Mouse (Mus musculus) CH12.LX (cell line): ENCODE data around the gene Zfp638. TPM values are rescaled to one million over a fixed set of nuclear protein-coding genes. Genes with fewer than 3 reads are reported as not detected.
A peak's percentile ranks its signal among the peaks of the same experiment; 100 is the strongest.
"Not testable (repeated sequence)": the region's sequence is repeated elsewhere in the genome, so short reads cannot be mapped to it uniquely, and the experiment has no call there.

Source experiments
- DNase-seq: peaks from one replicate; pipeline ENCODE4 v3.0.0-alpha.2; 2013; ENCODE audit errors: extremely low read depth
- H3K27ac ChIP-seq: 2 replicates; pipeline ENCODE4 v1.5.1; 2012; ENCODE audit warnings: low read depth, mild to moderate bottlenecking, control low read depth, moderate library complexity; ENCODE audit not compliant: insufficient read depth
- H3K27me3 ChIP-seq: replicated peaks from 2 replicates; pipeline ENCODE3; 2012; ENCODE audit warnings: inconsistent platforms
- H3K36me3 ChIP-seq, 2 experiments: replicated peaks in 1 of 2; 2 replicates each; pipeline versions ENCODE3 to v1.6.1; 2012; ENCODE audit warnings: inconsistent platforms in 1 of 2, low read length in 1 of 2, mild to moderate bottlenecking in 1 of 2, mixed read lengths in 1 of 2, moderate library complexity in 1 of 2; ENCODE audit not compliant: control insufficient read depth in 1 of 2, insufficient read depth in 1 of 2
- H3K4me1 ChIP-seq, 2 experiments: 2 replicates each; pipeline ENCODE4 v1.6.1; 2012; ENCODE audit warnings: inconsistent platforms in 1 of 2, moderate library complexity in 1 of 2; ENCODE audit not compliant: insufficient read depth in 2 of 2, control insufficient read depth in 1 of 2
- H3K4me2 ChIP-seq: 2 replicates; pipeline ENCODE4 v1.6.1; 2012; ENCODE audit warnings: low read depth, mild to moderate bottlenecking, control low read depth; ENCODE audit not compliant: poor library complexity, insufficient read depth, severe bottlenecking
- H3K4me3 ChIP-seq, 3 experiments: fragments of 150-350 bp in 1 of 3; sonication (generic) in 1 of 3; replicated peaks in 1 of 3; 2 replicates each; pipeline versions ENCODE3 to v1.5.1; 2011 to 2012; ENCODE audit warnings: low read depth in 2 of 3, low read length in 2 of 3, mild to moderate bottlenecking in 2 of 3, moderate library complexity in 2 of 3, control low read depth in 1 of 3, improper control_type of control experiment in 1 of 3, inconsistent platforms in 1 of 3, mixed read lengths in 1 of 3; ENCODE audit not compliant: poor library complexity in 1 of 3
- H3K79me2 ChIP-seq: replicated peaks from 2 replicates; pipeline ENCODE4 v1.6.1; 2012; ENCODE audit warnings: mild to moderate bottlenecking, moderate library complexity; ENCODE audit not compliant: control insufficient read depth, poor library complexity, insufficient read depth, severe bottlenecking; ENCODE audit errors: extremely low read depth
- H3K9ac ChIP-seq: 2 replicates; pipeline ENCODE4 v1.6.1; 2012; ENCODE audit warnings: low read depth, mild to moderate bottlenecking, control low read depth, moderate library complexity; ENCODE audit not compliant: insufficient read depth
- H3K9me3 ChIP-seq: replicated peaks from 2 replicates; pipeline ENCODE3; 2012; ENCODE audit warnings: low read length, inconsistent platforms, mixed read lengths
- BHLHE40 ChIP-seq: IDR thresholded peaks from 2 replicates; pipeline ENCODE4 v1.6.1; 2011; ENCODE audit warnings: mild to moderate bottlenecking, low read depth, low read length, improper control_type of control experiment
- CHD1 ChIP-seq: IDR thresholded peaks from 2 replicates; pipeline ENCODE4 v1.6.1; 2012; ENCODE audit warnings: low read depth, low read length, improper control_type of control experiment, inconsistent platforms
- CTCF ChIP-seq, 2 experiments: IDR thresholded peaks in 1 of 2; conservative IDR thresholded peaks in 1 of 2; 2 replicates each; pipeline ENCODE4 v1.5.1; 2011 to 2012; ENCODE audit warnings: low read depth in 2 of 2, low read length in 2 of 2, improper control_type of control experiment in 1 of 2, inconsistent platforms in 1 of 2, mild to moderate bottlenecking in 1 of 2, moderate library complexity in 1 of 2
- ELF1 ChIP-seq: IDR thresholded peaks from 2 replicates; pipeline ENCODE4 v1.6.1; 2014; ENCODE audit warnings: low read depth, mild to moderate bottlenecking, inconsistent platforms, low read length, improper control_type of control experiment
- EP300 ChIP-seq: IDR thresholded peaks from 2 replicates; pipeline ENCODE4 v1.6.1; 2011; ENCODE audit warnings: low read length, improper control_type of control experiment
- HCFC1 ChIP-seq: IDR thresholded peaks from 2 replicates; pipeline ENCODE4 v1.6.1; 2012; ENCODE audit warnings: low read depth, mild to moderate bottlenecking, inconsistent platforms, low read length, improper control_type of control experiment
- JUN ChIP-seq: IDR thresholded peaks from 2 replicates; pipeline ENCODE4 v1.6.1; 2011; ENCODE audit warnings: low read depth, mild to moderate bottlenecking, low read length, improper control_type of control experiment, moderate library complexity; ENCODE audit not compliant: insufficient read depth
- JUND ChIP-seq: conservative IDR thresholded peaks from 2 replicates; pipeline ENCODE4 v1.6.1; 2011; ENCODE audit warnings: low read depth, low read length, improper control_type of control experiment
- KAT2A ChIP-seq: IDR thresholded peaks from 2 replicates; pipeline ENCODE4 v1.6.1; 2012; ENCODE audit warnings: low read length, improper control_type of control experiment, inconsistent platforms; ENCODE audit not compliant: insufficient replicate concordance
- MAZ ChIP-seq: IDR thresholded peaks from 2 replicates; pipeline ENCODE4 v1.6.1; 2012; ENCODE audit warnings: low read depth, mild to moderate bottlenecking, inconsistent platforms, low read length, improper control_type of control experiment, moderate library complexity
- MYC ChIP-seq: IDR thresholded peaks from 2 replicates; pipeline ENCODE4 v1.6.1; 2011; ENCODE audit warnings: low read depth, mild to moderate bottlenecking, improper control_type of control experiment, low read length
- PAX5 ChIP-seq: IDR thresholded peaks from 2 replicates; pipeline ENCODE4 v1.6.1; 2012; ENCODE audit warnings: low read length, inconsistent platforms, mixed read lengths
- POLR2AphosphoS2 ChIP-seq: IDR thresholded peaks from 2 replicates; pipeline ENCODE4 v1.6.1; 2011; ENCODE audit warnings: low read depth, low read length, improper control_type of control experiment
- RAD21 ChIP-seq: IDR thresholded peaks from 2 replicates; pipeline ENCODE4 v1.6.1; 2011; ENCODE audit warnings: low read depth, mild to moderate bottlenecking, low read length, improper control_type of control experiment, moderate library complexity
- RCOR1 ChIP-seq: conservative IDR thresholded peaks from 2 replicates; pipeline ENCODE4 v1.6.1; 2012; ENCODE audit warnings: low read depth, mild to moderate bottlenecking, inconsistent platforms, low read length, improper control_type of control experiment
- SMC3 ChIP-seq: IDR thresholded peaks from 2 replicates; pipeline ENCODE4 v1.6.1; 2011; ENCODE audit warnings: low read depth, low read length, improper control_type of control experiment
- UBTF ChIP-seq: IDR thresholded peaks from 2 replicates; pipeline ENCODE4 v1.6.1; 2012; ENCODE audit warnings: low read depth, mild to moderate bottlenecking, inconsistent platforms, low read length, improper control_type of control experiment, moderate library complexity
- USF1 ChIP-seq: IDR thresholded peaks from 2 replicates; pipeline ENCODE4 v1.6.1; 2014; ENCODE audit warnings: low read depth, mild to moderate bottlenecking, inconsistent platforms, low read length, improper control_type of control experiment
- USF2 ChIP-seq: conservative IDR thresholded peaks from 2 replicates; pipeline ENCODE4 v1.6.1; 2011; ENCODE audit warnings: low read depth, low read length, improper control_type of control experiment
- ZC3H11A ChIP-seq: IDR thresholded peaks from 2 replicates; pipeline ENCODE4 v1.6.1; 2012; ENCODE audit warnings: low read depth, mild to moderate bottlenecking, inconsistent platforms, low read length, improper control_type of control experiment
- ZNF384 ChIP-seq: IDR thresholded peaks from 2 replicates; pipeline ENCODE4 v1.6.1; 2012; ENCODE audit warnings: low read depth, low read length, improper control_type of control experiment, inconsistent platforms
- dilution Hi-C: fragments of 300-500 bp; cut with MboI; formaldehyde crosslinking; loops from 2 replicates; pipeline ENCODE4 v1.14.3; 2020; ENCODE audit warnings: low sequenced_read_pairs; ENCODE audit not compliant: extremely low pct_unique_long_range_greater_than_20kb, extremely low pct_ligation_motif_present
- in situ Hi-C: fragments of 300-500 bp; cut with MboI; formaldehyde crosslinking; loops from 3 replicates; pipeline ENCODE4 v1.14.3; 2019; ENCODE audit warnings: low sequenced_read_pairs, low pct_ligation_motif_present, low pct_unique_long_range_greater_than_20kb, mixed read lengths
- polyA plus RNA-seq: library from polyadenylated mRNA; unstranded; fragments of >175 nt; gene quantifications from 2 replicates; pipeline ENCODE4 v1.2.1, GENCODE M21; 2012; ENCODE audit warnings: low read depth; ENCODE audit not compliant: insufficient read length
- total RNA-seq, 2 experiments: library from RNA; depleted of rRNA; stranded (reverse); fragments of 300-350 nt in 1 of 2; fragments of >200 nt in 1 of 2; gene quantifications; 2 replicates each; pipeline ENCODE4 v1.2.3; 2012 to 2014

Gene Zfp638
- total and polyA plus RNA-seq, 3 experiments = 42.1 to 57.3 (median 48.0) TPM

GRCm38 (mm10) chr6:84010303-84011225, 143.7 kb downstream of the Zfp638 start:
- Histone ChIP-seq H3K4me2 (no peak overlapping the region), H3K27ac (no peak overlapping the region)

GRCm38 (mm10) chr6:84014961-84015683, 148.2 kb downstream of the Zfp638 start:
- peak; percentile 33 for DNase-seq
- in situ Hi-C loops = loop anchor here (5.0 kb wide), 1 partner anchor 42 kb away; no protein-coding TSS in a partner anchor
- H3K27ac ChIP-seq, H3K4me2 ChIP-seq, H3K9me3 ChIP-seq, H3K79me2 ChIP-seq, H3K36me3 ChIP-seq, H3K4me3 ChIP-seq, H3K27me3 ChIP-seq, H3K9ac ChIP-seq, dilution Hi-C loops: not testable (repeated sequence)
- TF ChIP-seq CTCF (conservative IDR thresholded peaks at IDR 0.05 in 1 of 2, IDR thresholded peaks at IDR 0.05 in 1 of 2; ENCODE audit: low read depth in 2 of 2, low read length in 2 of 2) = peak in 1 of 2 experiments; percentile 71; a peak in 2 of 4 replicates
- peak; percentile 75 for TF ChIP-seq MAZ
- peak; percentile 49 for TF ChIP-seq SMC3
- peak; percentile 70 for TF ChIP-seq RAD21
- H3K4me1 ChIP-seq = peaks cover 0 to 19% of the 10 kb centered on the region in 2 experiments; a peak in 2 of 4 replicates

More at GRCm38 (mm10) chr6:84010303-84011225, 143.7 kb downstream of the Zfp638 start:
- Histone ChIP-seq H3K36me3 (no peaks in the 10 kb centered on the region), H3K4me3 (no peak overlapping the region), H3K4me1 (peaks cover 9 to 28% of the 10 kb centered on the region in 2 experiments), H3K9ac (no peak overlapping the region), H3K9me3 (no peaks in the 10 kb centered on the region), H3K79me2 (no peaks in the 10 kb centered on the region), H3K27me3 (peaks cover 4% of the 10 kb centered on the region)
- DNase-seq = no peak
- dilution Hi-C loops = no loop called here
- in situ Hi-C loops = no loop called here
- TF ChIP-seq MYC = no peak
- no peak for TF ChIP-seq RAD21
- no peak for TF ChIP-seq JUN
- TF ChIP-seq SMC3 = no peak
- TF ChIP-seq USF2 = no peak
- TF ChIP-seq UBTF = no peak
- TF ChIP-seq JUND = no peak
- TF ChIP-seq ZNF384 = no peak
- TF ChIP-seq POLR2AphosphoS2 = no peak
- no peak for TF ChIP-seq PAX5
- no peak for TF ChIP-seq CHD1
- TF ChIP-seq ELF1 = no peak
- no peak for TF ChIP-seq EP300
- TF ChIP-seq RCOR1 = no peak
- no peak for TF ChIP-seq MAZ
- TF ChIP-seq KAT2A = no peak
- no peak for TF ChIP-seq HCFC1
- no peak for TF ChIP-seq USF1
- no peak for TF ChIP-seq BHLHE40
- no peak for TF ChIP-seq ZC3H11A
